Mouse (Mus musculus): ENCODE measurements around the gene Pnpla8.
"Not testable (repeated sequence)": the region's sequence is repeated elsewhere in the genome, so short reads cannot be mapped to it uniquely, and the experiment has no call there.

Pnpla8 gene

GRCm38 (mm10) chr12:44269311-44269831, 48.2 kb downstream of the Pnpla8 start:
- in situ Hi-C loops (cut with MboI, MseI) = no loop called here

- in situ Hi-C loops (cut with MboI, MseI) = no loop called here
These were observed 53.1 kb downstream of the Pnpla8 start for GRCm38 (mm10) chr12:44274125-44274835.

- in situ Hi-C loops (cut with MboI, MseI) = not testable (repeated sequence)
These were observed 59.0 kb downstream of the Pnpla8 start for GRCm38 (mm10) chr12:44280147-44280546.

GRCm38 (mm10) chr12:44281534-44281933, 60.4 kb downstream of the Pnpla8 start:
- in situ Hi-C loops (cut with MboI, MseI) = no loop called here

- in situ Hi-C loops (cut with MboI, MseI) = no loop called here
These were observed 62.2 kb downstream of the Pnpla8 start for GRCm38 (mm10) chr12:44283378-44283777.

DNA sequence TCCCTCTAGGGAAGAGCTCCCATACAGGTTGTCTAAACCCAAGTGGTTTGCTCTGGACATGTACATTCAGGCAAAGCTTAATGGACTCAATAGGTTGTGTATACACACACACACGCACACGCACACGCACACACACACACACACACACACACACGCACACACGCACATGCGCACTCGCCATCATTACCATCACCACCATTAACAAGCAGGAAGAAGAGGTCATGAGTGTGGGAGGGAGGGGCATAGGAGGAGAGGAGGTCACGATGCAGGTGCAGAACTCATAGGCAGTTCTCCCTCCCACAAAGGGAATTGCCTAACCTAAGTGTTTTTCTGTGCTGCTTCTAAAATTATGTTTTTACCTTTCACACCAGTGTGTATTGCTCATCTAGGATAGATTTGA, 65.8 kb downstream of the Pnpla8 start:
- in situ Hi-C loops (cut with MboI, MseI) = no loop called here

DNA sequence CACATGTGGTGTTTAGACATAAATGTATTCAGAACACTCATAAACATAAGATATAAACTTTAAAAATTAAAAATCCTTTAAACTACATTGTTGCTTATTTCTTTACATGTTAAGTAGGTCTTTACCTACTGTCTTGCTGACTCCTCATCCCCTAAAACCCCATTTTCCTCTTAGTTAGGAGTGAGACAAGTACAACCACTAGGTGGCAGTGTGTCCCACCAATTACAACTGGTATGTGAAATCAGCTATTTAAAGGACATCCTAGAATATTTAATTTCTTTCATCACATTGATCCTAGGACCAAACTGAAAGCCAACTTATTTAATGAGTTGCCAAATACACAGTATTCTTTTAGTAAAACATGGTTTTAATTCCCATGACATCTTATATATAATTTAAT, 71.1 kb downstream of the Pnpla8 start:
- in situ Hi-C loops (cut with MboI, MseI) = loop anchor here in 1 of 2 experiments (10.0 kb wide), 2 partner anchors 253 to 773 kb away; no protein-coding TSS in a partner anchor

- in situ Hi-C loops (cut with MboI, MseI) = no loop called here
These were observed 79.6 kb downstream of the Pnpla8 start for GRCm38 (mm10) chr12:44300793-44301192.

- in situ Hi-C loops (cut with MboI, MseI) = no loop called here
These were observed 82.8 kb downstream of the Pnpla8 start for GRCm38 (mm10) chr12:44304012-44304411.

- in situ Hi-C loops (cut with MboI, MseI) = no loop called here
These were observed 83.7 kb downstream of the Pnpla8 start for GRCm38 (mm10) chr12:44304869-44305268.

- in situ Hi-C loops (cut with MboI, MseI) = no loop called here
These were observed 87.1 kb downstream of the Pnpla8 start for GRCm38 (mm10) chr12:44308221-44308620.

GRCm38 (mm10) chr12:44315212-44315611, 94.0 kb downstream of the Pnpla8 start:
- in situ Hi-C loops (cut with MboI, MseI) = no loop called here

DNA sequence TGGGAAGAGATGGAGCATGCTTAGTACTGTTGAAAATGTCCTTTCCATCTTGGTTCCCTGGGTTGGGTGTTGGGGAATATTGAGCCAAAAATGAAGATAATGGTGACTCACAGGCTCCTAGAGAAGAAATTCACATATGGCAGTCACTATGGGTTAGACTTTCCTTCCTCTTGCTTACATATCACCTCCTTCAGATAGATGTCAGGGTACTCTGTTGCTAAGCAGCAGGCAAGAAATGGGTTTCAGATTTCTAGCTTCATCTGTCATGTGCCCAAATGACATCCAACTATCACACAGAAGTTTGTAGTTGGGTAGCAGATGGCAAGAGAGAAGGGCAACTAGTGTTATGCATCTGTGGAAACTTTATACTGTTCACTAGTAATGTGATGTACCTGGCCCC, 103.9 kb downstream of the Pnpla8 start:
- in situ Hi-C loops (cut with MboI, MseI) = no loop called here

DNA sequence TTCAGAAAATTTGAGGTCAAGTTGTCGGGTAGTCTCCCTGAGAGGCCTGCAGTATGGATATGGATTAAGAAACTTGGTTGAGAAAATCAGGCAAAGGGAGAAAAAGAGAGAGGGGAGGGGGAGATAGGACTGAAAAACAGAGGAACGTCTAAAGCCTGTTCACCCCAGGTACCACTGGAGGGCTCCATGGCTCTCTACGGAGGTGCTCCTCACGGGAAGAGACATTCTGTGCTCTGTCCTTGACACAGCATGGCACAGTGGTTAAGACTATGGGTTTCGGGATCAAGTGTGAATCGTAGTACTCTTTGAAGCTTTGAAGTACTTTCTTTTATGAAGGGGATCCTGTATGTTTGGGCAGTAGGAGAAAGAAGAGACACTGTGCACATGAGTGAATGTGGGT, 106.3 kb downstream of the Pnpla8 start:
- in situ Hi-C loops (cut with MboI, MseI) = no loop called here

GRCm38 (mm10) chr12:44328381-44329315, 107.5 kb downstream of the Pnpla8 start, which contains the start of gene Nrcam:
Gene Nrcam (plus strand): TSS chr12:44328885.
- in situ Hi-C loops (cut with MboI, MseI) = no loop called here

- in situ Hi-C loops (cut with MboI, MseI) = no loop called here
These were observed 108.4 kb downstream of the Pnpla8 start for GRCm38 (mm10) chr12:44329316-44330215.

DNA sequence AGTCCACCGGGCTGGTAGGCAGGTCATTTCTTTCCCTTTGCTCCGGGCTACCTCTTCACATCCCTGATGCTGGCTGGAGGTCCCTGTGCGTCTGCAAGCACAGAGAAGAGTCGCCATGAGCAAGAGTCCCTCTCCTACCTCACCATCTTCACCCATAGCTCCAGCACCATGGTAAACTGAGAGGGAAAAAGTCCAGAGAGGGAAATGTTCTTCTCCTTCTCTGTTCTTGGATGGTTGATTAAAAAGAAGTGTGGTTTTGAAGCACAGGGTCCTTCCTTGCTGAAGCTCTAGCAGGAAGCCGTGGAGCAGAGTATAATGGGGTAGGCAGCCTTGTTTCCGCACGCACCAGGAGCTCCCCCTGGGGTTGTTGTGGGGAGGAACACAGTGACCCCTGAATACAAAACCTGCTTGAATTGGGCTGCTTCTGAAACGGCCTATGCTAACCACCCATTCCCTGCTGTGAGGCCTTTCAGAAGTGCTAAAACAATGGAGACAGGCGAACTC, 109.1 kb downstream of the Pnpla8 start:
- in situ Hi-C loops (cut with MboI, MseI) = no loop called here

GRCm38 (mm10) chr12:44337136-44337640, 116.0 kb downstream of the Pnpla8 start:
- in situ Hi-C loops (cut with MboI, MseI) = no loop called here

DNA sequence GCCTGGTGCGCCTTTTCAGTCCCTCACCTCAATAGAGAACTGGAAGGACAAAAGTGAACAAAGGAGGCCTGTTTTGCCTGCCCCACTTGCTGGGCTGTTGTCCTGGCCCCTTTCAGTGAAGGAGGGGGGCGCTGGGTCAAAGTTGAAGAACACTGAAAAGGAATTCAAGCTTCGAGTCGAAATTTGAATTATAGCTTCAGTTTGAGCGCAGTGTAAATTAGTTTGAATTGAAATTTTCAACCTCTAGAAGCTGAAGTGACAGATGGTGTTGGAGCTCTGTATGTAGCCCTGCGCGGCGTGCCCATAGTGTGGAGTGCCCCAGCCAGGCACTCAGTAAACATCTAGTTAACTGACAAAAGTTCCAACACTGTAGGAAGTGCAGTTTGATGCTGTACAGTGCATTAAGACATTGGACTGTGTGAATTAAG, 117.0 kb downstream of the Pnpla8 start:
- in situ Hi-C loops (cut with MboI, MseI) = no loop called here

- in situ Hi-C loops (cut with MboI, MseI) = no loop called here
These were observed 122.9 kb downstream of the Pnpla8 start for GRCm38 (mm10) chr12:44344075-44344474.

DNA sequence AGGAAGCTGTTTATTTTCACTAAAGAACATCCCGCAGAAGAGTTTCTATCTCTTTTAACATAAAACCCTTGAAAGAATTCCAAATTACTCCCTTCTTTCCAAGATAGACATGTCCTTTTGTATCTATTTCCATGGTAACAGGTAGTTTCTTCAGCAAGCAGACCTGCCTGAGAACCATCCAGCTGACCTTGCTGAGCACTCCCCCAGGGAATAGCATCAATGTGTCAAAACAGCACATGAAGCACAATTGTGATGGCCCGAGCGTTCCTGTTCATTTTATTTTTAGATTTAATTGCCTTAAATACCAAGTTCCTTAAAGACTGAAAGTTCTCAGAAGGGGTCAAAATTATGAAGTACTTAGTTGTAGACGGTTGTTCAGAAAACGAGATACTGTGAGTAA, 124.1 kb downstream of the Pnpla8 start:
- in situ Hi-C loops (cut with MboI, MseI) = no loop called here

Data from T-helper 17 cell (primary cell).